Mouse (Mus musculus): ENCODE results near the gene Cdk14.

Cdk14 gene

DNA sequence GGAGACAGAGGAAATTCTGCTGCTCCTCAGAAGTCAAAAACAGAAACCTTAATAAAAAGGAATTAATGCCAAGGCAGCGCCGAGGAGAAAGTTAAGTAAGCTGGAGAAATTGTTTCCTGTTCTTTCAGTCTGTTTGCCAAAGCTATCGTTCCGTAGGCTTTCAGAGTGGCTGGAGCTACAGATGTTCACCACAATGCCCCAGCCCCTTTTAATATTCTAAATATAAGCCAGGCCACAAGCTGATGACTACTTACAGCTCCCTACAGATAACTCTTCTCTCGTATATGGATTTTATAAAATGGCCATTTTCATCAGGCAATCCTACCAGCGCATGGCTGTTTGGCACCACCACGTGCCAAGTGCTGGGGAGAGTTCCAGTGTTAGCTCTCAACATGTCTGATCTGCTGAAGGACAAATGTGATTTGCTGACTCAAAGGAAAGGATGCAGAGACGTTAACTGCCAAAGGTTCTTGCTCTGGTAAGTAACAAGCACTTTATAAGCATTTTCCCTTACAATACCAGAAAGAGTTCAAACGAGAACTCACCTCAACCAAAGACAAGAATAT, 106.8 kb downstream of the Cdk14 start:
- DNase-seq (ENCODE audit: low spot score): no peak

DNA sequence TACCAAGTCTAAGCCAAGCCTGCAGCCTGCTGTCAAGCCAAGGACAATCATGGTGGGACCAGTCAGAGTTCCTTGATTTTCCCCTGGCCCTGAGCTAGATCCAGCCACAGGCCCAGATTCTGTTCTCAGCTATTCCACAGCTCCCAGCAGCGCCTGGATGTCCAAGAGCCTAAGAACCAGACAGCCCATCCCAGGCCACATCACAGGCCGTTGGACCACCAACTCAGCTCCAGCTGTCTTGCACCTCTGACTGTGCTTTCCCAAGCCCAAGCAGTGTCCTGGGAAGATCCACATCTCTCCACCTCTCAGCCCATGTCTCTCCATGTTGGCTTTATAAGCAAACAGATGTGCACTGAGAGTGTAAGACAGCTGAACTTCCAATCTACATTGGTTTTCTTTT, 114.8 kb downstream of the Cdk14 start:
- no peak for DNase-seq (ENCODE audit: low spot score)

DNA sequence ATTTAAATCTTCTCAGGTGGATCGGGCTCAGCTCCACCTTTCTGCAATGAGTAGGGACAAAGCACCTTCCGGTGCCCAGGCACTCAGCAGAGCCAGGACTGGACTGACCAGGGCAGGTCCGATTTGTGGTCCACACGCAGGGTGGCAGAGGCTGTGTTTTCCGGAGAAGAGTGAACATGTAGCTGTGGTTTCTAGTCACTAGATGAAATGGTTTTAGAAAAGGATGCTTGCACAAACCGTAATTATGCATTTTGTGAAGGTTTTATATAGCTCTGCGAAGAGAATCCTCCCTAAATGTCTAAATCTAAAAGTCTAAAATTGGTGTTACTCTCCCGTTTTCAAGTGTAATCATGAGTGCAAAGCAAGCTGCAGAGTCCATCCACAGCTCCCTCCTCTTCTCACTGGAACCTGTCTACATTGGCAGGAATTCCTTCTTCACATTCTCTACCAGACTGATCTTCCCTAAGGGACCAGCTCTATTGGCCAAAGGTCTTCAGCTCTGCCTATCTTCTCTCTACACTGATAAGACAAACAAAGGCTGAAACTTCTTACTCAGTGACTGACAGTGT, 116.9 kb downstream of the Cdk14 start:
- no peak for DNase-seq (ENCODE audit: low spot score)

DNA sequence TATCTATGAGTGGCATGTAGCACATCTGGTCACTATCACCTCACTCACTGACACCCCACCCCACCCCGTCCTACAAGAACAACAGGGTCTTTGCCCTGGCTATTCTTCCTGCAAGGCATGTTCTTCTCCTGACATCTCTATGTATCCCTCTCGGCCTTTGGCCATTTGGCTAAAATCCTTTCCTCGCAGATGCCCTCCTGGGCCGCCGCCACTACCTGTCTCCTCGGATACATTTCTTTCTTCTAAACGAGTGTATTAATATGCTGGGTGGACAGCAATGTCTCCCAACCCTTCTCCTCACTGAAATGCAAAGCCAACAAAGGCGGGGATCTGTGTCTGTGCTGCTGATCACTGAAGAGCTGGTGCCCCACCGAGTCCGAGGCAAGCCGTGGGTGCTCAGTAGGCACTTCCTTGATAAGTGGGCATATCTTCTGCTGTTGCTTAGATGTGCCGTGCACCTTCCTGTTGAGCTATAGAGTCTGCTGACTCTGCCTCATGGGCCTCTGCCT, 118.5 kb downstream of the Cdk14 start:
- no peak for DNase-seq (ENCODE audit: low spot score)

DNA sequence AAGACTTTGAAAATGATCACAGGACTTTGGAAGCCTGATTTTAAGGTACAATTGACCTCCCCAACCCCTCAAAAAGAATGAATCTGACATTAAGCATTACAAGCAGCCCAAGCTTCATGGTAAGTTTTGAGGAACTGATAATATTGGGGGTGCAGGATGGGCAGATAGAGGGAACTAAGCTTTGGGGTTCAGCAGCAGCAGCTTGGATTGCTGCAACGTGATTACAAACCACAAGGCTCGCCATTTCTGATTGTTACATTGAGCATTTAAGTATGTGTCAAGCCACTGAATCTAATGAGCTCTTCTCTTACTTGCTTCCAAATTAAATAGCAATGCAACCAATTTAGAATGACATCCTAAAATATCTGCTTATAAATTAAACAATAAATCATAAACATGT, 119.1 kb downstream of the Cdk14 start:
- DNase-seq (ENCODE audit: low spot score): no peak

DNA sequence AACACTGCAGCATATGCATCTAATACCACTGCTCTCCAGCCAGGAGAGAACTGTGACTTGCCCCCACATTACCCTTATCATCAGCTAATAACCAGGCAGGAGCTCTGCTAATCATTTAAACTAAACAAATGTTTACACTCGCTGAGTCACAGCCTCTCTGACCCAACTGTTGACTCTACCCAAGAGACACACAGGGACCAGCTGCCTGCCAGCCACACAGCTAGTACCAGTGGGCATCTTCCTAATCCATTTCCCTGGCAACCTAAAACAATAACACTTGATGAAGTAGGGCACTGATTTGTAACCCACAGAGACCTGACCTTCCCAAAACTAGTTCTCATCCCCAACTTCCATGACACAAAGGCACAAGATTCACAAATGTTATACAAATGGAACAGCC, 119.8 kb downstream of the Cdk14 start:
- DNase-seq (ENCODE audit: low spot score): peak; percentile 23

DNA sequence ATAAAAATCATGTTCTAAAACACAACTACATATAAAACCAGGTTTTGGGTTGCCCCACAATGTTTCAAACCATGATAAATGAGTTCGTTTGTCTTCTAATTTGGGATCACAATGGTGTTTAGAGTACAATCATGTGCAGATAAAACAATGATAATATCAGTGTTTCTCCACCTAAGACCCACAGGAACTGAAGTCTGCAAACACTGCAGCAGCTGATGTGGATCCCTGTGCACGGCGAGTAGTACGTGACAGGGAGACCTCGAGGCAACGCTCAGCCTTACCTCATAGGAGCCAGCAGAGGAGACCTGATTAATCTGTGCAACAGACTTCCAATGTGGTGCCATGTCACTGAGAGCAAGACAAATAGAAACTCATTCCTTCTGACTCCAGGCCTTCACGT, 122.9 kb downstream of the Cdk14 start:
- no peak for DNase-seq (ENCODE audit: low spot score)

DNA sequence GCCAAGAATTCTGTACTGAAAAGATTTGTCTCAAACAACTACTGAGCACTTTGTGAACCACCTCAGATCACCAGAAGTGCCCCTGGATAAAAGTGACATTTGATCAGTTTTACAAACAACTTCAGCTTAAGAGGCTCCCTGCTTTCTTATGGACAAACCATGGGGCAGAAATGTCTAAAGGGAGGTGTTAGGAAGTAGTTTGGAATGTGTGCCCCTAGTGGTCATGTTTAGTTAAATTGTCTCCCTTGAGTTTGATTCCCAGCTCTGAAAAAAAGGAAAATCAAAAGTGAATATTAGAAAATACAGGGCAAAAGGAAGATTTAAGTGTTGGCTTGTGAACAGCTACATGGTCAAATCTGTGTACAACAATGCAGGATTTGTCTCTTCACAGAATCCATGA, 123.3 kb downstream of the Cdk14 start:
- no peak for DNase-seq (ENCODE audit: low spot score)

DNA sequence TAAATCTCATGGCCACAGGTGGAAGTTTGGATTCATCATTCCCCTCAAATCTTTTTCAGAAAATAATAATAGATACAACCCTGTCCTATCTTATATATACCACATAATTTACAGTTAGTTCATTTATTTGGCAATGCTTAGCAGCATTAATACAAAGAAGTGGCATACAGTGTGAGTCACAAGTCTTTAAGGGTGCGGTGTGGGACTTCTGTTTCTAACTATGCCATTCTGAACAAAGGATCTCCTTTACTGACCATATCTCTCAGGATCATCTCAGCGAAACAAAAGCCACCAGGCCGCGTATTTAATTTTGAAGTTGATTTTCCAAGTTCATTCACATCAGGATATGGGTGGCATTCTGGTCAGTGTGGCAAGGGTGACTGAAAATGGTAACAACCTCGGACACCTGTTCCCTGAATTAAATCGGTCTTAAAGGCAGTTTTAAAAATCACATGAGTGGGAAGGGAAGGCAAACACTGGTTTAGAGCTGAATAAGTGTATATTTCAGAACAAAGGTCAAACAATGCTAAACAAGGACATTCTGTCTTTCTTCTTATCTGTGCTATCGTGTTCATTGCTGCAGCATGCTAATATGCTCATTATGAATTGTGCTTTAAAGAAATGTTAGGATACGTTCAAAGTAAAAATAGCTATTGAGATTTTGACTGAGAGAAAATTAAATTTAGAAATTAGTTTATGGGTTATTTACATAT, 127.1 kb downstream of the Cdk14 start:
- no peak for DNase-seq (ENCODE audit: low spot score)

DNA sequence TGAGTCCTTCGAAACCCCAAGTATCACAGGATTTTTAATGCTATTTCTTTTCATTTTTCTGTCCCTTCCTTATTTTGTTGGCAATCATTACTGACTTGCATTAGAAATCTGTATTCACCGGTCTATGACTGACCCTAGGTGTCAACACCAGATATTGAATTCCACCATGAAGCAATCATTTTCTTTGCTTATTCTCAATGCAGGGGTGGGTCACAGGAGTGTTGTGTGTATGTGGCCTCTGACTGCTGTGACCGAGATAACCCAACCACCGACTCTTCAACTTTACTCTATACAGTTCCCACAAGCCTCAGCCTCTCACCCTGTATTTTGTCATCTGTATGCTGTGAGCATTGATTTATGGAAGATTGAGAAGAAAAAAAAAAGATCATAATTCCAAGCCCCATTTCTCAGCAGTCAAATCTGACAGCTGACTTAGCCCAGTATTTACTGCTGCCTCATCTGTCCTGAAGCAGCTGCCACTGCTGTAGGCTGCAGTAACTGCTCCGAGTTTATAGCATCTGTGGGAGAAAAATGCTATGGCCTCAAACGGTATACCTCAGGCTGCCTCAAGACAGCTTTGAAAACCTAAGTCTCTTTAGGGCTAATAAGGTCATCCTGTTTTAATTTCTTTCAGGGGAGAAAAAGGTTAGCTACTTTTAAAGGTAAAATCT, 128.7 kb downstream of the Cdk14 start:
- DNase-seq (ENCODE audit: low spot score): no peak

DNA sequence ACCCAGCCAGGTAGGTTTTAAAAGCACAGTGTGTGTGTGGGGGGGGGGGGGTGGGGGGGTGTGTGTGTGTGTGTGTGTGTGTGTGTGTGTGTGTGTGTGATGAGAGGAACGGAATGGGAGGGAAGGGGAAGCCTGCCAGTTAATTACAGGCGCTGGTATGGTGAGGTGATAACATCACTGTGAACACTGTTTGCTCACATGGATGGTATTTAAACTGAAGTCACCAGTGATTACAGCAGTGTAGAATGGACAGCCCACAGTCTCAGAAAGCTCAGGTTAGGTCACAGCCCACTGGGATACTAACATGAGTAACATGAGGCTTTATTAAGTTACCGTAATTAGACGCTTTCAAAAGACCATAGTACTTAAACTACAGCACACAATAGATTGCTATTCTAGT, 129.4 kb downstream of the Cdk14 start:
- DNase-seq (ENCODE audit: low spot score): no peak

DNA sequence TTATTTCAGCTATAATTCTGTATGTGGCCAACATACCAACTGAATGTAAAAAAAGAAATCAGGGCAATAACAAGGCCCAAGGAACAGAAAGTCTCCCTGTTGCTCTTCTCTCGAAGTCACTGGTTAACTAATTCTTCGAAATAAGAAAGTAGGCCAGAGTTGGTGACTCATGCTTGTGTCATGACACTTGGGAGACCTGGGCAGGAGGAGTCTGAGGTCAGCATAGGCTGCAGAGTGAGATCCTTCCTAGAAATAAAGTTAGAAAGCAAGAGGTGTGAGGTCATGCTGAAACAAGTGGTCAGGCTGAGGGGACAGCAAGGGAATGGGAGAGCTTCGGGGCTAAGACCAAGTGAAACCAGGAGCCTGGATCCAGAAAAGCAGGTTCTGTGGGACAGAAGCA, 134.2 kb downstream of the Cdk14 start:
- no peak for DNase-seq (ENCODE audit: low spot score)

DNA sequence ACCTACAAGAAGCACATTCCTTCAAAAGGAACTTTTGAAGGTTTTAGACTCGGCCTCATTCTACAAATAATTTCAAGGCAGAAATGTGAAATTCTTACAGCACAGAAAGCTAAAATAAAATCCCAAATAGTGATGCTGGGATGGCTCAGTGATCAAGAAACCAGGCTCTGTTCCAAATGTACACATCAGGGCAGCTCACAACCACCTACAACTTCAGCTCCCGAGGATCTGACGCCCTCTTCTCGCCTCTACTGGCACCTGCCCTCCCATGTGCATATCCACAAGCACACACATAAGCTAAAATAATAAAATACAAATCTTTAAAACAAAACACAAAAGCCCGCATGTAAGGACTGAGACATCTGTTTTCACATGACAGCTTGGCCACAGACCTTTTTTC, 135.6 kb downstream of the Cdk14 start:
- no peak for DNase-seq (ENCODE audit: low spot score)

DNA sequence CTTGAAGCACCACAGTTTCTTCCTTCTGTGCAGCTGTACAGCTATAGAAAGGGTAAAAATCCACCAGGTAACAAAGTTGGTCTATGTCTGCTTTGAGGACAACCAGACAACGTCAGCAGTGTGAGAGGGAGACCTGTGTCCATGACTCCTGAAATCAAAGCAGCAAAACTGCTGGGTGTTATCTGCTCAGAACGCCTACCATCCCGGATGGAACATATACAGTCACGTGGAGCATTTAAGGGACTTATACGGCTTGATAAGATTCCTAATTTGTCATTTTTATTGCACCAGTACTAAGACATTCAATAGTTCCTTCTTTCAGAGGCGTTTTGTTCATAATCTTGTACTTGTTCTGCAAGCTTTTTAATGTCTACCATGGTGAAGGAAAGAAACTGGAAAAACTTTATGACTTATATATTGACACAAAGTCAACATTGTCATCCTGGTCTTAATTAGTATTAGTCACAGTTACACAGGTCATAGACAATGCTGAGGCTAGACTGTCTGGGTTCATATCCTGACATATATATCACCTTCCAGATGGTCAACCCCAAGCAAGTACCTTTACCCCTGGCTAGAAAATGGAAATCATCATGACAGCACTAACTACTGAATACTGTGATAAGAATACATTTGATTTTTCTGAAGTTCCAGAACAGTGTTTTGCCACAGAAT, 136.2 kb downstream of the Cdk14 start:
- DNase-seq (ENCODE audit: low spot score): no peak

DNA sequence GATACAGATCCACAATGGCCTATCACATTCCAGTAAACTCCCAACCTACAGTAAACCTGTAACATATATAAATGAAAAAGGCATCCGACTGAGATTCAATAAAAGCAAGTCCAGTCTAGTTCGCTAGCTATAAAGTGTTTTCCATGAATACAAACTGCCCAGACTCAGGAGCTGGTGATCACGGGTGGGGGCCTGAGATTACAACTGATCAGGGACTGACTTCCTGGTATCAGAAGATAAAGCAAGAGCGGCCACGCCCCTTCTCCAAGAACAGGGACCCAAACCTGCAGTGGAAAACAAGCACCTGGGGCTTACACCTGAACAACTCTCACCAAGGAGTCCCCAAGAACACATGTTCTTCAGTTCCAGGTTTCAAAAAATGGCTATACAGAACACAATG, 137.7 kb downstream of the Cdk14 start:
- DNase-seq (ENCODE audit: low spot score): no peak

DNA sequence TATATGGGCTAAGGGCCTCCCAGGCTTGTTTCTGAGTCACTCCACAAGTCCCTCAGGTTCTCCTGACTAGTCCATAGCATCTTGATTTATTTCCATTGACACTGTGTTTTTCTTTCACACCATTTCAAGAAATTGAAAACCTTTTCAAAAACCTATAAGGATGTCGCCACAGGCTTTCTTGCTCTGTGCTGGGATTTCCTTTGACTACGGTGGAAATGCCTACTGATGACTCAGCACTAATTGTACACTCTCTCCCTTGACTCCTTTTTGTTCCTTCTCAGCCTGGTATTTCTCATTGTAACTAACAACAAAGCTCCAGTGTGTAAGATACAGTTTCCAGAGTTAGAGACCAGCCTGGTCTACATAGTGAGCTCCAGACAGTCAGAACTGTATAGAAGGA, 144.8 kb downstream of the Cdk14 start:
- no peak for DNase-seq (ENCODE audit: low spot score)

DNA sequence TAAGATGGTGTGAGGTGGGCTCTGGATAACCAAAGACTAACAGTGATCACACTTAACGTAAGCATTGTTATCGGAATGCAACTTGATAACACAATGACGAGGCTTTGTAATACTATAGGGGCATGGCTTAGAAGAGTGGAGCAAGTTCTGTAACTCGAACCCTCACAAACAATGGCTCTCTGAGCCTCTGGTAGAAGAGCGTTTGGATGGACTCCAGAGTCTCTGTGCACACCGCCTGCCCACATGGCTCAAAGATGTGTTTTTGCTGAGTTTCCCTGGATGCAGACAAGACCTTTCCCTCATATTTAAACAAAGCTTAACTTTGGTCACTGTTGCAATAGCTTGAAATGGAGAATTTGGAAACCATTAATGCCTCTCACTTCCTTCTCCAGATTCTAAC, 145.8 kb downstream of the Cdk14 start:
- no peak for DNase-seq (ENCODE audit: low spot score)

DNA sequence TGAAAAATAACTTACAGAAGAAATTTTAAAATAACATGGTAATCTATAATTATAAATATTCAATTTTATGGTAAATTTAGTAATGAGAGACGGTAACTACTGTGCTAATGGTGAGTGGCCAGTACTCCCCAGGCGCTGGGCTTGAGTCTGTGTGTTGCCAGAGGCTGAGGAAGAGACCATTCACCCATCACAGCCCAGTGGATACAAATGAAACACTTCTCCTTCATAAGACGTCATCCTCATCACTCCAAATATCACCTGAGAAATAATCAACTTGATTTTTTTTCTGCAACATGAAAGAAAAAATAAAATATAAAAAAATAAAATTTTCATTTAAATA, 153.4 kb downstream of the Cdk14 start:
- no peak for DNase-seq (ENCODE audit: low spot score)

DNA sequence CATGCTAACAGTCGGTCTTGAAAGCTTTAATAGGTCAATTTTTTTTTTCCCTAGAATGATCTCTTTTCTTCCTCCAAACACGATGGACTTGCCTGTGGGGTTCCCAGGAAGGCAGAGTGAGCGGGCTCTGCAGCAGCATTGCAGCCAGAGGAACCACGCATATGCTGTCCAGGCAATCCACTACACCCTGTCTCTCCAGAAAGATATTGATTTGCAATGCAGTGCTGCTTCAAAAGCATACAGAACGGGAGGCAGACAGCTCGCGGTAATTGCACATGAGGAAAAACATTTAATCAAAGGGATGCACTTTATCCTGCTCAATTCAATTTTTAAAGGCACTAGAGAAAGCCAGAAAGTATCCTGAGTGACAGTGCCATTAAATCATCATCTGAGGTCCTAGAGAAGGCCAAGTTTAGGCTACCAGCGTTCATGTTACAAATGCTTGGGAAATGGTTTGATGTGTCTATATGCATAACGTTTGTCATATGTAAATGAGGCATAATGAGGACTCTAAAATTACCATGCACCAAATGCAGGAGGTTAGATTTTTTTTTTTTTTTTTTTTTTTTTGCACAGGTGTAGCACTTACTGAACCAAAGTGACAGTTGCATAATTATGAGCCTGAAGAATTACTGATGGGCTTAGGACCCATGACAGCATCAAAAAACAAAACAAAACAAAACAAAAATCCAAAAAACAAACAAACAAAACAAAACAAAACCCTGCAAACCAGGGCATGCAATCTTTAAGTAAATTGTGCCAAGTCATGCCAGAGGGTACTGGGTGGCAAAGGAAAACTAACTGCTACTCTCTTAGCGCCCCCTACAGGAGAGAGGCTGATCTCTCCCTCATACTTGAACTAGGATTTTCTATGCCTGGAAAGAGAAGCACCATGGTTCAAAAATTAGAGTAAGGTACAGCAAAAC, 154.0 kb downstream of the Cdk14 start:
- peak; percentile 67 for DNase-seq (ENCODE audit: low spot score)

DNA sequence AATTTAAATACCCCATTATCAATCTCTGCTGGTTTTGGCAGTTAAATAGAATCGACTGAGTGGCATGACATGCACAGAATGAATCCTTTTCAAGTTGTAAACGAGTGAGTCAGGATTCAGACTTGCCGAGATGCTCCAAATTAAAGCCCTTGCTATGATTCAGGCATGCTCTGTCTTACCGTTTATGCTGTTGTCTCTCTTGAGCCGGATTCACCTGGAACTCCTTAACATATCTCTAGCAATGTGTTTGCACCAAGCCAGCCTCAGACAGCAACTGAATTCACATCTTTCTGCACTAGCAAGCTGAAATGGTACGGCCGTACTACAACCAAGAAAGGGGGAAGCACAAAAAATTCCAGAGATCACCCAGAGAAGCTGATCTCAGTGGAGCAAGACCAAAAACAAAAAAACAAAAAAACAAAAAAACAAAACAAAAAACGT, 154.7 kb downstream of the Cdk14 start:
- DNase-seq (ENCODE audit: low spot score): no peak

DNA sequence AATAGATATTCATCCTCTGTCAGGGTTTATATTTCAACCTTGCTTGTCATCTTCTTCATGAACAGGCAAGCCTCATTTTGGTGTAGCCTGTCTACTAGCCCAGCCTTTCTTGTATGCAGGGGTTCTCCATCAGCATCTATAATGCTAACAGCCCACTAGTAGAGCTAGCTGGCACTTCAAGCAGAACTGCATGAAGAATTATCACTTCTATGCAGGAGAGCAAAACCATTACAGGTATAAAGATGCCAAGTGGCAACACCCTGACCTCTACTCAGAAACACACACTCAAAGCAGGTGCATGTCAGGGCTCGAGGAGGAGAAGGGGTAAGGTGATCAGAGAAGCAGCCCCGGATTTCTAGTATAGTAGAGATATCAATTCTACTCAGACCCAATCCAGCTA, 155.4 kb downstream of the Cdk14 start:
- no peak for DNase-seq (ENCODE audit: low spot score)

Measured in urinary bladder, postnatal 14 days (tissue).